Mouse (Mus musculus): ENCODE measurements around the gene Slc46a1. TPM values are rescaled to one million over a fixed set of nuclear protein-coding genes. Genes with fewer than 3 reads are reported as not detected.

Slc46a1 gene
- total RNA-seq, 2 experiments from 2014 or later, result 1.6 to 2.8 TPM

- no peak for DNase-seq
Observed at GRCm38 (mm10) chr11:78502909-78503650, 37.6 kb downstream of the Slc46a1 start, which contains the start of gene Sebox. Gene Sebox, plus strand, starts transcription at chr11:78503447.

DNA sequence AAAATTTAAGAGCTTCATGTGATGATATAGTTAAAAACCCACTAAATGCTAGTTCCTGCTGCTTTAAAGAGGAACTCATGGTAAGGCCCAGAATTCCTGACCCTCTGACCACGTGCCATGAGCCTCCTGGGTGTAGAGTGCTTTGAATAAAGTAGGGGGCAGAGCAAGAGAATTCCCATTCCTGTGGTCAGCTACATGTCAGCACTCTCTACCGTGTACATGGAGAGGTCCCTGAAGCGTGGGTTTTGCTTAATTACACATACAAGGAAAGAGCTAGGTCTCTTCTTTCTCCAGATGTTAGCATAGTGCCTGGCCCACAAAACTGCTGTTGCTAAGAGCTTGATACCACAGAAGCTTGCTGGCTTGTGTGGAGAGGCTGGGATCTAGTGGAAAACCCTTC, 39.9 kb downstream of the Slc46a1 start:
- DNase-seq, result no peak

DNA sequence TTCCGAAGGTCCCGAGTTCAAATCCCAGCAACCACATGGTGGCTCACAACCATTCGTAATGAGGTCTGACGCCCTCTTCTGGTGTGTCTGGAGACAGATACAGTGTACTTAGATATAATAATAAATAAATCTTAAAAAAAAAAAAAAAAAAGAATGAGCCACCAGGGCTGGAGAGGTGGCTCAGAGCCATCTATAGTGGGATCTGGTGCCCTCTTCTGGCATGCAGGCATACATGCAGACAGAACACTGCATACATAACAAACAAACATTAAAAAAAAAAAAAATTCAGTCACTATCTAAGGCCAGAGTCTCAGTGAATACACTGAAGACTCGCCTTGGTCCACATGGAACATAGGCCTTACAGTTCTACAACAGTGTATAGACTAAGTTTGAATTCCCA, 43.7 kb downstream of the Slc46a1 start:
- no peak for DNase-seq

DNA sequence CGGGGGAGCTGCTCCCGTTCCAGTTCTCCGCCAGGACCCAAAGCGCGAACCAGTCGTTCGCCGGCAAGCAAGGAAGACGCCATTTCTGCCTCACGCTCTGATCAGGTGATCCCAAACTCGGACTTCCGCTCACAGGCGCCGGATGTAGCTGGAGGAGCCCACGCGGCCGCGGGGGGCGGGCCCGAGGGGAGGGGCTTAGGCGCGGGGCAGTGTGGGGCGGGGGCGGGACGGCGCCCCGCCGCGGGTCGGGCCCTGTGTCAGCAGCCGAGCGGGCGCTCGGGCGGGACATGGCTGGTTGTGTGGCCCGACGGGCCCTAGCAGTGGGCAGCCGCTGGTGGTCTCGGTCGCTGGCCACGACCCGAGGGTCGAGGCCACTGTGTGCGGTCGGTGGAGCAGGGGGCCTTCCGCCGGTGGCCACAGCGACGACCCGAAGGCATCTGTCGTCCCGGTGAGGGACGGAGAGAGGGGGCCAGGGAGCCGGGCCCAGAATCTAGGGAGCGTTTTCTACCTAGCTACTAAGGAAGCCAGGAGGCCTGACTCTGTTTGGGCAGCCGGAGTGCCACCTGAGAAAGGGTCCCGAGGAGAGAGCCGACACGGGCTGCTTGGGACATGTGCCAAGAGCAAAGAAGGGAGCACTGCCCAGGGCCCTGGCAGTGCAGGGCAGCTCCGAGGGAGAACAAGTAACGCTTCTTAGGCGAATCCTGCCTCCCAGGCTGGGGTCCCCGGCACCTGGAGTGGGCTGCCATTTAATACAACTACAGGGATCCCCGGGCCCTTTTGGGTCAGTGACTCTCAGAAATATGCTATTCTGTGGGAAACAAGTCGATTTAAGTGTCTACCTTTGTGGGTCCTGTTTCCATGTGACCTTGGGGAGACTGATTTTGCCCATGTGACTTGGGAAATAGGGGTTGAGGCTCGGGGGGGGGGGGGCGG, 46.8 kb downstream of the Slc46a1 start, which contains the start of the genes Tmem199 and Poldip2:
Tmem199 (minus strand) TSS at position 148 of the 933 bp plus-strand sequence.
Poldip2 (plus strand) TSS at position 169 of the 933 bp plus-strand sequence.
- peak; percentile 90 for DNase-seq

GRCm38 (mm10) chr11:78513106-78513790, 47.8 kb downstream of the Slc46a1 start:
- DNase-seq, result no peak

DNA sequence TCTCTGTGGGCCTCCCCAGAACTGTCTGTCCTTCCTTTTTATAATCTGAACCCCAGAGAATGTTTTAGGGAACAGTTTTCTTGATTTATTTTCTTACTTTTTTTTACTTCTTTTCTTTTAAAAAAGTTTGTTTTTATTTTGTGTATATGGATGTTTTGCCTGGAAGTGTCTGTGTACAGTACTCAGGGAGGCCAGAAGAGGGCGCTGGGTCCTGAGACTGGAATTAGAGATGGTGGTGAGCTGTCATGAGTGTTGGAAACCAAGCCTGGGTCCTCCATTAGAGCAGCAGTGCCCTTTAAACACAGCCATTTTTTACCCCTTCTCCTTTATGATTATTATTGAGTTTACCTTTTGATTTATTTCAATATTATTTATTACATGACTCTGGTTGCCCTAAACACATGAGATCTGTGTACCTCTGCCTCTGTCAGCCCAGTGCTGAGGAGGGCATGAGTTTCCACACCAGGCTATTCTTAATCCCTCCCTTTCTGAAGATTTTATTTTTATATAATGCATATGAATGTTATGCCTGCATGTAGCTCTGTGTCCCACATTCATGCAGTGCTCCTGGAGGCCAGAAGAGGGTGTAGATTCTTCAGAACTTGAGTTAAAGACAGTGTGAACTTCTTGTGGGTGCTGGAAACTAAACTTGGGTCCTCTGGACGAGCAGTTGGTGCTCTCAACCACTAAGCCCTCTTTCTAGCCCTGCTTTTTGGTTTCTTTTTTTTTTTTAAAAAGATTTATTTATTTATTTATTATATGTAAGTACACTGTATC, 50.2 kb downstream of the Slc46a1 start:
- no peak for DNase-seq

- no peak for DNase-seq
Observed at GRCm38 (mm10) chr11:78518931-78519330, 53.4 kb downstream of the Slc46a1 start.

Other genes starting within 250 kb of the Slc46a1 start
- 10 to 100 TPM; 47.5 to 48.2 TPM for gene Sdf2, start 220.0 kb upstream of the Slc46a1 start, total RNA-seq (2021)
- gene Supt6, start 219.7 kb upstream of the Slc46a1 start, total RNA-seq (2021), result 10 to 100 TPM; 30.3 to 35.3 TPM
- gene 2610507B11Rik, start 203.9 kb upstream of the Slc46a1 start, total RNA-seq (2021), result 100 to 1,000 TPM; 136 to 138 TPM
- under 1 TPM; 0.36 to 0.59 TPM for gene BC030499, start 174.9 kb upstream of the Slc46a1 start, total RNA-seq (2021)
- gene Spag5, start 164.2 kb upstream of the Slc46a1 start, total RNA-seq (2021), result 10 to 100 TPM in 1 of 2 experiments, 1 to 10 TPM in 1; 7.1 to 11.3 TPM
- gene Aldoc, start 142.7 kb upstream of the Slc46a1 start, total RNA-seq (2021), result 1 to 10 TPM; 1.9 to 2.0 TPM
- 10 to 100 TPM; 24.9 to 25.5 TPM for gene Pigs, start 137.3 kb upstream of the Slc46a1 start, total RNA-seq (2021)
- gene Unc119, start 122.2 kb upstream of the Slc46a1 start, total RNA-seq (2021), result 10 to 100 TPM; 26.2 to 28.4 TPM
- gene Foxn1, start 79.1 kb upstream of the Slc46a1 start, total RNA-seq (2021), result not detected
- not detected for gene Slc13a2, start 43.5 kb upstream of the Slc46a1 start, total RNA-seq (2021)
- 1 to 10 TPM; 1.2 to 1.7 TPM for gene Sarm1, start 32.1 kb downstream of the Slc46a1 start, total RNA-seq (2021)
- gene Vtn, start 33.4 kb downstream of the Slc46a1 start, total RNA-seq (2021), result 10 to 100 TPM; 29.8 to 39.0 TPM
- not detected for gene Sebox, start 37.8 kb downstream of the Slc46a1 start, total RNA-seq (2021)
- gene Tmem199, start 46.5 kb downstream of the Slc46a1 start, total RNA-seq (2021), result 10 to 100 TPM; 14.2 to 16.3 TPM
- 100 to 1,000 TPM in 1 of 2 experiments, 10 to 100 TPM in 1; 99.9 to 109 TPM for gene Poldip2, start 46.5 kb downstream of the Slc46a1 start, total RNA-seq (2021)
- gene Tnfaip1, start 70.6 kb downstream of the Slc46a1 start, total RNA-seq (2021), result 10 to 100 TPM; 39.3 to 42.6 TPM
- gene Ift20, start 70.7 kb downstream of the Slc46a1 start, total RNA-seq (2021), result 10 to 100 TPM; 28.0 to 39.1 TPM
- gene Tmem97, start 85.1 kb downstream of the Slc46a1 start, total RNA-seq (2021), result 10 to 100 TPM; 11.9 to 13.9 TPM
- 1 to 10 TPM; 6.5 to 8.6 TPM for gene Nlk, start 231.7 kb downstream of the Slc46a1 start, total RNA-seq (2021)

All from gastrocnemius, postnatal 10 days (tissue).